Mouse (Mus musculus): ENCODE results near the gene Ikzf5. TPM values are rescaled to one million over a fixed set of nuclear protein-coding genes. Genes with fewer than 3 reads are reported as not detected.
"Not testable (repeated sequence)": the region's sequence is repeated elsewhere in the genome, so short reads cannot be mapped to it uniquely, and the experiment has no call there.

Ikzf5 gene
- polyA plus RNA-seq, 2 experiments, result 14.3 to 16.2 TPM

DNA sequence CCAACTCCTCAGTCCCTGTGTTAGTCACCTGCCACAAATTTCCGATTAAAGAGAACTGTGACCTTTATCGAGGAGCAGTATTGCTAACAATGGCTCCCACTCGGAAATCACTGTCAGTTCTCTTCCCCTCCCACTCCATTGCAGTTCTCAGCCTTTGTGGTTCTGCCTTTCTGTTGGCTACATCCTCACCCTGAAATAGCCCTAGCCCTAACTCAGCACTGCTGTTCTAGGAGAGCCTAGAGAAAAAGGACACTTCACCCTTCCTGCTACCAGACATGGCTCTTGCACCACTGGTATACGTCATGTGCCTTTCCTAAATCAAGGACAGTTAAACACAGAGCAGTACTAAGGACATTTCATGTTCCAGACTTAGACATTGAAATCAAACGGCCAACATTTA lies 17.0 kb upstream of the Ikzf5 start:
- WGBS, result 90% methylated on average over 5 of the region's 5 CpGs
- Histone ChIP-seq H3K36me3 (ENCODE audit: control insufficient read depth, insufficient read depth, low read length) (peaks cover 46% of the 10 kb centered on the region), H3K9me3 (ENCODE audit: control insufficient read depth, low read length) (no peaks in the 10 kb centered on the region), H3K4me3 (replicated peaks; ENCODE audit: low read length) (no peak overlapping the region), H3K4me1 (ENCODE audit: control insufficient read depth, insufficient read depth, low read length) (no peaks in the 10 kb centered on the region), H3K27ac (replicated peaks; ENCODE audit: low read depth, low read length) (no peak overlapping the region), H3K27me3 (ENCODE audit: control insufficient read depth, insufficient read depth, low read length) (no peaks in the 10 kb centered on the region), H3K9ac (ENCODE audit: low read depth, low read length, severe bottlenecking) (no peak overlapping the region), H3K4me2 (replicated peaks; ENCODE audit: low read depth, low read length, severe bottlenecking) (no peak overlapping the region)
- TF ChIP-seq POLR2A (IDR thresholded peaks at IDR 0.05; ENCODE audit: borderline replicate concordance, extremely low read depth, insufficient read depth, insufficient read length), result no peak
- DNase-seq (ENCODE audit: low spot score) (no peak), ATAC-seq (ENCODE audit: low FRiP score, low read depth) (no peak)

DNA sequence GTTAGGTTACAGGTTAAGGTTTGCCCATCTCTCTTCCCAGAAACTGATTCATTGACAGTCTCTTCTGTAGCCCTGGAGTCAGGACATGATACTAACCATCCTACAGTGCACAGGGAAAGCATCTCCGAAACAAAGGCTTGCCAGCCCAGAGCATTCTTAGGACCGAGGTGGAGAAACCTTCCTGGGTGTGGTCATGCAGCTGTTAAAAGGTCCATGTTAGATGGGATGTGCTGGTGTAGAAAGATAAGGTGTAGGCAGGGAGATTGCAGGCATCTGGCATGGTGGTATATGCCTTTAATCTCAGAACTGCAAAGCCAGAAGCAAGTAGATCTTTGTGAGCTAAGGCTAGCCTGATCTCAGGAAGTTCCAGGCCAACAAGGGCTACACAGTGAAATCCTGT lies 14.6 kb upstream of the Ikzf5 start:
- peaks cover 26% of the 10 kb centered on the region for H3K36me3 ChIP-seq (ENCODE audit: control insufficient read depth, insufficient read depth, low read length)
- WGBS, result 80% methylated on average over 2 of the region's 2 CpGs
- no peaks in the 10 kb centered on the region for H3K9me3 ChIP-seq (ENCODE audit: control insufficient read depth, low read length)
- no peak for ATAC-seq (ENCODE audit: low FRiP score, low read depth)
- H3K27me3 ChIP-seq (ENCODE audit: control insufficient read depth, insufficient read depth, low read length), result no peaks in the 10 kb centered on the region
- H3K4me3 ChIP-seq (replicated peaks; ENCODE audit: low read length), result no peak overlapping the region
- no peaks in the 10 kb centered on the region for H3K4me1 ChIP-seq (ENCODE audit: control insufficient read depth, insufficient read depth, low read length)
- H3K27ac ChIP-seq (replicated peaks; ENCODE audit: low read depth, low read length), result no peak overlapping the region
- H3K4me2 ChIP-seq (replicated peaks; ENCODE audit: low read depth, low read length, severe bottlenecking), result no peak overlapping the region
- DNase-seq (ENCODE audit: low spot score), result no peak
- H3K9ac ChIP-seq (ENCODE audit: low read depth, low read length, severe bottlenecking), result no peak overlapping the region
- TF ChIP-seq POLR2A (IDR thresholded peaks at IDR 0.05; ENCODE audit: borderline replicate concordance, extremely low read depth, insufficient read depth, insufficient read length), result no peak

DNA sequence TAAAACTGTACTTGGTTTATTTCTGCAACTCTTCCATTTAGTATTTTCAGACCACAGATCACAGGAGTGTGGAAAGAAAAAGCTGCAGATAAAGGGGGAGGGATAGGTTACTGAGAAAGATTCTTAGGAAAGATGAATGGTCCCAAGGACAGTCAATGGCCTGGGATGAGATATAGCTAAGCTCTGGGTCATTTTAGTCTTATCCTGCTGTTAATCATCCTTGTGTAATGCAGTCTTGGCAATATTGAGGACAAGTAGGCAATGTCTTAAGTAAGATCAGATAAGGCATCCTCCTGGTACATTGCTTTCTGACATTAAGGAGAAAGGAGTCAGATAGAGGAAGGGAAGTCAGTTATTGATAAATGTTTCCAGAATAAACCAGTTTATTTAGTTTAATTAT lies 7.3 kb upstream of the Ikzf5 start:
- ATAC-seq (ENCODE audit: low FRiP score, low read depth) (no peak), DNase-seq (ENCODE audit: low spot score) (no peak)
- H3K4me3 ChIP-seq (replicated peaks; ENCODE audit: low read length), result no peak overlapping the region
- no peaks in the 10 kb centered on the region for H3K4me1 ChIP-seq (ENCODE audit: control insufficient read depth, insufficient read depth, low read length)
- H3K9me3 ChIP-seq (ENCODE audit: control insufficient read depth, low read length), result no peaks in the 10 kb centered on the region
- no peak for TF ChIP-seq POLR2A (IDR thresholded peaks at IDR 0.05; ENCODE audit: borderline replicate concordance, extremely low read depth, insufficient read depth, insufficient read length)
- no peaks in the 10 kb centered on the region for H3K36me3 ChIP-seq (ENCODE audit: control insufficient read depth, insufficient read depth, low read length)
- H3K9ac ChIP-seq (ENCODE audit: low read depth, low read length, severe bottlenecking), result no peak overlapping the region
- no peak overlapping the region for H3K4me2 ChIP-seq (replicated peaks; ENCODE audit: low read depth, low read length, severe bottlenecking)
- no peaks in the 10 kb centered on the region for H3K27me3 ChIP-seq (ENCODE audit: control insufficient read depth, insufficient read depth, low read length)
- H3K27ac ChIP-seq (replicated peaks; ENCODE audit: low read depth, low read length), result no peak overlapping the region

DNA sequence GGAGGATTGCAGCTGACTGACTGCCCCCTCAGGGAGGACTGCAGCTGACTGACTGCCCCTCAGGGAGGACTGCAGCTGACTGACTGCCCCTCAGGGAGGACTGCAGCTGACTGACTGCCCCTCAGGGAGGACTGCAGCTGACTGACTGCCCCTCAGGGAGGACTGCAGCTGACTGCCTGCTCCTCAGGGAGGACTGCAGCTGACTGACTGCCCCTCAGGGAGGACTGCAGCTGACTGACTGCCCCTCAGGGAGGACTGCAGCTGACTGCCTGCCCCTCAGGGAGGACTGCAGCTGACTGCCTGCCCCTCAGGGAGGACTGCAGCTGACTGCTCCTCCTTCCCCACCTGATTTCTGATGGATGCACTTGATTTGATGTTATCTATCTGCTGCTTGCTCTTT lies 6.4 kb upstream of the Ikzf5 start:
- H3K9me3 ChIP-seq (ENCODE audit: control insufficient read depth, low read length); ATAC-seq (ENCODE audit: low FRiP score, low read depth); H3K4me3 ChIP-seq (replicated peaks; ENCODE audit: low read length); H3K27me3 ChIP-seq (ENCODE audit: control insufficient read depth, insufficient read depth, low read length); H3K9ac ChIP-seq (ENCODE audit: low read depth, low read length, severe bottlenecking); H3K36me3 ChIP-seq (ENCODE audit: control insufficient read depth, insufficient read depth, low read length); DNase-seq (ENCODE audit: low spot score); H3K27ac ChIP-seq (replicated peaks; ENCODE audit: low read depth, low read length); H3K4me2 ChIP-seq (replicated peaks; ENCODE audit: low read depth, low read length, severe bottlenecking); H3K4me1 ChIP-seq (ENCODE audit: control insufficient read depth, insufficient read depth, low read length): not testable (repeated sequence)

DNA sequence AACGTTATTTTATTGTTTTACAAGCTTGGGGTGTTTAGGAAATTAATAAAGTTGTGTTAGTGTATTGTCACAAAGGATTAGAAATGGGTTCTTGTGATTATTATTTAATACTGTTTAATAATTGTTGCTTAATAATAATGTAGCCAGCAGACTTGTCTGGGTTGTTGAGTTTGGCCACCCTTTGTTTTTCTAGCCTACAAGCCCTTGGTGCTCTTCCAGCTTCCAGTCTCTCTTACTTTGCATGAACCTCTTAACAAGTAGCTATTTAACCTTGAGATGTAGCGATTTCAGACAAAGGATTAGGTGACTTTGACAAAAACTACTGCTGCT lies 1.6 kb upstream of the Ikzf5 start:
- no peak for DNase-seq (ENCODE audit: low spot score)
- peaks cover 18% of the 10 kb centered on the region for H3K4me1 ChIP-seq (ENCODE audit: control insufficient read depth, insufficient read depth, low read length)
- no peak for ATAC-seq (ENCODE audit: low FRiP score, low read depth)
- peak overlapping the region; percentile 83; the same call in 1 of the 2 replicates for H3K4me2 ChIP-seq (replicated peaks; ENCODE audit: low read depth, low read length, severe bottlenecking)
- WGBS, result 36% methylated on average over 2 of the region's 2 CpGs
- no peaks in the 10 kb centered on the region for H3K9me3 ChIP-seq (ENCODE audit: control insufficient read depth, low read length)
- TF ChIP-seq POLR2A (IDR thresholded peaks at IDR 0.05; ENCODE audit: borderline replicate concordance, extremely low read depth, insufficient read depth, insufficient read length), result no peak
- no peak overlapping the region for H3K27ac ChIP-seq (replicated peaks; ENCODE audit: low read depth, low read length)
- peak overlapping the region; percentile 90; the same call in 1 of the 2 replicates for H3K4me3 ChIP-seq (replicated peaks; ENCODE audit: low read length)
- H3K9ac ChIP-seq (ENCODE audit: low read depth, low read length, severe bottlenecking), result no peak overlapping the region
- no peaks in the 10 kb centered on the region for H3K27me3 ChIP-seq (ENCODE audit: control insufficient read depth, insufficient read depth, low read length)
- no peaks in the 10 kb centered on the region for H3K36me3 ChIP-seq (ENCODE audit: control insufficient read depth, insufficient read depth, low read length)

DNA sequence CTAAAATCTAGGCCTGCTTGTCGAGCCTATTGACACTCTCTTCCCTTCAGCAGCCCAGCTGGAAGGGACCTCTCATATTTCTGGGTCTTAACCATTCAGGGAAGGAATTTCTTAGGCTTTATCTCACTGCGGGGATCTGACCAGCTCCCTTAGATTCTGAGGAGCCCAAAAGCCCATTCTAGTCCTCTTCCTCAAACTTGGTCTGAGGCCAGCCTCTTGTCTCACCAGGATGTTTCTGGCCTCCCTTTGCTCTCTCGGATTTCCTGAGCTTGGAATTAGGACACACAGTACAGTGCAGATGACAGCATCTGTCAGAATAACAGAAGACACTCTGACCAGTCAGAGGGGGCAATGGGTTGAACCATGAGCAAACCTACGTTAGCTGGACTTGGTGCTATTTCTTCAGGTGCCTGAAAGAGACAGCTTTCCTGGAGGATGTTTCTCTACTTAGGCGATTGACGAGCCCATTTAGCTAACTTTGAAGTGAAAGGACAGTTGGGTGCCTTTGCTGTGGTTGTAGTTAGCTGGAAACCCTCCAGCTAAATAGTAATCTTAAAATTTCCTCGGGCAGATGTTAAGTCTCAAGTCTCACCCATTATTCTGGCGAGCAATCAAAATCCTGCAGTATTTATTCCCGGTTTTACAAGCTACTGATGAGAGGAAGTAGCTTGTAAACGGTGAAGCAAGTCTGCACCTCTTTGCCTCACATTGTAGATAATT lies 1.1 kb upstream of the Ikzf5 start:
- DNase-seq (ENCODE audit: low spot score) (no peak), ATAC-seq (ENCODE audit: low FRiP score, low read depth) (no peak)
- no peak overlapping the region for H3K27ac ChIP-seq (replicated peaks; ENCODE audit: low read depth, low read length)
- peak overlapping the region; percentile 83 for H3K4me2 ChIP-seq (replicated peaks; ENCODE audit: low read depth, low read length, severe bottlenecking)
- 15% methylated on average over 10 of the region's 10 CpGs for WGBS
- H3K36me3 ChIP-seq (ENCODE audit: control insufficient read depth, insufficient read depth, low read length), result no peaks in the 10 kb centered on the region
- H3K9me3 ChIP-seq (ENCODE audit: control insufficient read depth, low read length), result no peaks in the 10 kb centered on the region
- H3K4me3 ChIP-seq (replicated peaks; ENCODE audit: low read length), result peak overlapping the region; percentile 90
- peak overlapping the region; percentile 92; the same call in 1 of the 2 replicates for H3K9ac ChIP-seq (ENCODE audit: low read depth, low read length, severe bottlenecking)
- TF ChIP-seq POLR2A (IDR thresholded peaks at IDR 0.05; ENCODE audit: borderline replicate concordance, extremely low read depth, insufficient read depth, insufficient read length), result no peak
- no peaks in the 10 kb centered on the region for H3K27me3 ChIP-seq (ENCODE audit: control insufficient read depth, insufficient read depth, low read length)
- H3K4me1 ChIP-seq (ENCODE audit: control insufficient read depth, insufficient read depth, low read length), result peaks cover 18% of the 10 kb centered on the region
